Mouse (Mus musculus) inflammation-experienced regulatory T-cells, adult 6 months (primary cell): ENCODE data around the gene Trpv2. TPM values are rescaled to one million over a fixed set of nuclear protein-coding genes. Genes with fewer than 3 reads are reported as not detected.

Source experiments
- ATAC-seq: one replicate; pipeline ENCODE4 v1.8.0; 2017
- polyA plus RNA-seq, 3 experiments: library from polyadenylated mRNA; unstranded; fragments of 100-300 nt; shearing (Covaris generic); gene quantifications; one replicate each; pipeline ENCODE4 v1.2.1; 2017

The Trpv2 gene
- polyA plus RNA-seq, result 100 to 1,000 TPM in 1 of 3 experiments, 10 to 100 TPM in 2; 73.0 to 108 (median 73.7) TPM

DNA sequence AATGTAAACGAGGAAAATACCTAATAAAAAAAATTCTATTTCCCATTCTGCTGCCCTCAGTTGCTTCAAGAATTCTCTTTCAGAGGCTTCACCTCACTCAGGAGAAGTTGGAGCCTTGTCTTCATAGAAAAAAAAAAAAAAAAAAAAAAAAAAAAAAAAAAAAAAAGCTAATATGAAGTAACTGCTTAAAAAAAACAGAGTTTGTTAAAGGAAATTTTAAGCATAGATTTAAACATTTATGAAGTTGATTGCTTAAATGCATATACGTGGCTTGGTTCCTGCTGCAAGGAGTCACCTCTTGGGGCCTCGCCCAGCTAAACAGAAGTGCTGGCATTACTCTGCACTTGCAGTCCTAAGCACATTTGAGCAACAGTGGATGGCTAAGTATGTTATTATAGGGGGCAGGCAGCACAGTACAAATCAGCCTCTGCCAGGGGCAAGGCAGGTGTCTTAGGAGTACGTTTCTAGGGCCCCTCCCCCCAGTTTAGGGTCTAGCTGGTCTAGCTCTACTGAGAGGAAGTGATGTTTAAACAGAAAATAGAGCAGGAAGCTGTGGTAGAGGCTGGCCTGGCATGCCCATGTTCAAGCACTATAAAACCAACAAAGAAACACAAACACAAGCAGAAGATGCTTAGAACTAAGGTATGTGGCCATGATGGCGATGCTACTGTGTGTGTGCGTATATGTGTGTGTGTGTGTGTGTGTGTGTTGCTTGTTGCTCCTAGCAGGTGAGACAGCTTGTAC, at the start of gene Trpv2:
Gene Trpv2, plus strand, starts transcription at position 528 of the 744 bp plus-strand sequence.
- peak; percentile 76 for ATAC-seq

- ATAC-seq, result no peak
Observed at GRCm38 (mm10) chr11:62537089-62537488, 37.2 kb upstream of the Trpv2 start.

DNA sequence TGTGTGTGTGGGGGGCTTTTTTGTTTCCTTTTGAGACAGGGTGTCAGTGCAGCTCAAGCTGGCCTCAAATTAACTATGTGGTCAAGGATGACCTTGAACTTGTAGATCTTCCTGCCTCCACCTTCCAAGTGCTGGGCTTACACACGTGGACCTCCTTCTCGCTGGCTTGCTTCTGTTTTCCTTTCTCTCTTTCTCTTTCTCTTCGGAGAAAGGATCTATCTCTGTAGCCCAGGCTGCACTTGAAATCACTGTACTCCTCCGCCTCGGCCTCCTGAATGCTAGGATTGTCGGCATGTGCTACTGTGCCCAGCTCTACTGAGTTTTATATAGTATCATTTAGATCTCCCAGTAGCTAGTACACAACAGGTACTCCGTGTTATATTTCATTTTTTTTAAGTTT, 36.7 kb upstream of the Trpv2 start:
- ATAC-seq, result no peak

DNA sequence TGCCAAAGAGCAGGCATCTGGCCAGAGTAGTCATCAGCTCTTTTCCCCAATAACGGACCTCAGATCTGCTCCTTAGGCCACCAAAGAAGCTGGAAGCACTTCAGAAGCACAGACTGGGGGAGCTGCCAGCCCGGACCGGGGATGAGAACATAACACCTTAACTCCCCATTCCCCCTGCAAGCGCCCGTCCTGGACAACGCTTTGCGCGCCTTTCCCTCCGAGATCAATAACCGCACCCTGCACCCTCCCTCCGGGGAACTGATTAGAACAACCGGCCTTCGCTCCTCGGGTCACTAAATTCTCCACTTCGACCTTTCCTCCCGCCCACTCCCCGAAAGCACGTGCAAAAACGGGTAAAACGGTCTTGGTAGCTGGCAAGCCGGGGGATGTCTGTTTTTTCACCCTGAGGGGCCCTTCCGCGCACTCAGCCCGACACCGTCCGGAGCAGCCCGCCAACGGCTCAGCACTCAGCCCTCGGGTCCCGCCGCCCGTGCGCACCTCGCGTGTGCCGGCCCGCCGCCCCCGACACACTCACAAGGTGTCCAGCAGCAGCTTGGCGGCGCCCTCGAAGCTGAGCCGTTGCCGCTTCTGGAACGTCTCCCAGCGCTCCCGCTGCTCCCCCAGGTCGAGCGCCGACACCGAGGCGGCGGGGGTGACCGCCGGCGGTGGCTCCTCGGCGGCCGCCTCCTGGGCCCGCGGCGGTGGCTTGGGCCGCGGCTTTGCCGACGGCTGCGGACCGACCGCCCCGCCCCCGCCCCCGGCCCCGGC, 35.8 kb upstream of the Trpv2 start:
- peak; percentile 53 for ATAC-seq

DNA sequence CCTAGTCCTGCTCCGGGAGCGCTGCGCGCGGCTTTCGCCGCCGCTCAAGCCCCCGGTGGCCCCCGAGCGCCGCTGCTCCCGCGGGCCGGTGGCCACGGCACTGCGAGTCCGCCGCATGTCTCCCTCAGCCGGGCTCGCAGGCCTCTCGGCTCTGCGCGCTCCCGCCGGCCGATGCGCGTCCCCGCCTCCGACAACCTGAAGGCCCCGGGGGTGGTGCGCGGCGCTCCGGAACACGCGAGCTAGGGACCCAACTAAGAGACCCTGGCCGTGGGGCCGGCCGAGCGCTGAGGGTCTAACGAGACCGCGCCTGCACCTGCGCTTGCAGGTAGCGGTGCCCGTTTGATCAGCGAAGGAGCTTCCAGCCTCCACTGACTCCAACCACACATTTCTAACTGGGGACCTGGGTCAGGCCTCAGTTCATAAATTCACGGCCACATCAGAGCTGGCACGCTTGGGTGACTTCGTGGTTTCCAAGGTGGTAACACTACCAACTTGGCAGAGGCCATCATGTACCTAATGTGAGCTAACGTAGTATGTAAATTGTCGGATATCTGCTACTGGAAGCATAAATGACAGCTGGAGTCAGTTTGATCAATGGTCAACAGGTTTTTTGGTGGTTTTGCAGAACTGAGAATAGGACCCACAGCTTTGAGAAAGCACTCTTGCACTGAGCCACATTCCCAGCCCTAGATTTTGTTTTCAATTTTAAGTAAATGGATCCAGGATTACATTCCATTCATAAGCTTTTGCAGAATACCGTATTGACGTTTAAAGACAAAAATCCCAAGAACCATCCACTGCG, 35.0 kb upstream of the Trpv2 start, which contains the start of gene Cenpv:
Gene Cenpv, minus strand, starts transcription at position 173 of the 802 bp plus-strand sequence.
- ATAC-seq, result peak; percentile 54

DNA sequence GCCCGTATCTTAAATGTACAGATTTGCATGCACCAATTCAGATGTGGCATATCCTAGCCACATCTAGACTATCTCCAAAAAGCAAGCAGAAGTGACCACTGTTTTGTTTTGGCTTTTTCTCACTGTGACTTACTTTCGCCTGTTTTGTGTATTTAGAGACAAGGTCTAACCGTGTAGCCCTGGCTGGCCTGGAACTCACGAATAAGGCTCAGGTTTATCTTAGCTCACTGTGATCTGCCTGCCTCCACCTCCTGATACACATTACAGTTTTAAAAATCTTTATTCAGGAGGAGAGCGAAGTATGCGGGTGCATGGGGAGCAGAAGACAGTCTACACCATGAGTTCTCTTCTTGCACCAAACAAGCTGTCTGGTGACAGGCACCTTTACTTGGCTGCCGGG, 34.1 kb upstream of the Trpv2 start:
- no peak for ATAC-seq

GRCm38 (mm10) chr11:62540969-62541368, 33.3 kb upstream of the Trpv2 start:
- no peak for ATAC-seq

DNA sequence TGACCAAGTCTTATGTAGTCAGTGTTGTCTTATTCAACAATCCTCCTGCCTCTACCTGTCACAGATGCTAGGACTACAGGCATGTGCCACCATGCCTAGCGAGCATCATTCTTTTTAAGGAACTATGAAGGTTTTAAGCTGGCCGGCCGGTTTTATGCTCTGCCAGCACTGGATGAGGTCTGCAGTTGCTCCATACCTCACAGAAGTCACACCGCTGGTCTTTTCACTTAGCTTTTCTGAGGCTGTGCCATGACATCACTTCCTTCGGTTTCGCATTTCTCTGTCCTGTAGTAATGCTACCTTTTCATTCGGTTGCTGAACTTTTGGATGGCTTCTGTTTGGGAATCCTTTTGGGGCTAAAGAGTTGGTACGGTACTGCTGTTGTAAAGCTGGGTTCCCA, 32.7 kb upstream of the Trpv2 start:
- no peak for ATAC-seq

DNA sequence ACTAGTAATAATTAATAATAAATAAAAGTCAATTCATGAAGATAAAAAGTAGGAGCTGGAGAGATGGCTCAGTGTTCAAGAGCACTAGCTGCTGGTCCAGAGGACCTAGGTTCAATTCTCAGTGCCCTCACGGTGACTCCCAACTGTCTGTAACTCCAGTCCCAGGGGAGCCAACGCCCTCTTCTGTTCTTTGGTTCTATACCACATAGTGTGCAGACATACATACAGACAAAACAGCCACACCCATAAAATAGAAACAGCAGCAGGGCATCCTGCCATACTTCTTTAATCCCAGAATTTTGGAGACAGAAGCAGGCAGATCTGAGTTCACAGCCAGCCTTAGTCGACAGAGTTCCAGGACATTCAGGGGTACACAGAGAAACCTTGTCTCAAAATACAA, 30.3 kb upstream of the Trpv2 start:
- ATAC-seq, result no peak

- no peak for ATAC-seq
Observed at GRCm38 (mm10) chr11:62549782-62550181, 24.5 kb upstream of the Trpv2 start.

DNA sequence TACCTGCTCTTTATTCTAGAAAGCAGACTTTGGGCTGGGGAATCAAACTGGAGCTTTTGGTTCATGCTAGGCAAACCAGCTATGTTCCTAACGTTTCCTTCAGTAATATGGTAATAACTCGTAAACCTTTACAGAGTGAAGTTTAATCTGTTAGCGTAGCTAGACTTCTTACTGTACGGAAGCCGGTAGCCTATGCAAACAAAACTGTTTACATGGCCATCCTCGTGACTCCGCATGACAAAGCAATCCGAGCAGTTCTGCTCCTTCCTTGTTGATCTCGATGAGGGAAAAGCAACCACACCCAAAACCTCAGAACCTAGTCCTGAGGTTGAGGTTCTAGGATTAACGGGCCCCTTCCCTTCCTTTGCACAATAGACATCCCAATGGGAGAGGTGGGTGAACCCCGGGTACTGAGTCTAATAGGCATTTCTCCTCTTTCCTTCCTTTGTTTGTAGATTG, 24.0 kb upstream of the Trpv2 start:
- no peak for ATAC-seq

DNA sequence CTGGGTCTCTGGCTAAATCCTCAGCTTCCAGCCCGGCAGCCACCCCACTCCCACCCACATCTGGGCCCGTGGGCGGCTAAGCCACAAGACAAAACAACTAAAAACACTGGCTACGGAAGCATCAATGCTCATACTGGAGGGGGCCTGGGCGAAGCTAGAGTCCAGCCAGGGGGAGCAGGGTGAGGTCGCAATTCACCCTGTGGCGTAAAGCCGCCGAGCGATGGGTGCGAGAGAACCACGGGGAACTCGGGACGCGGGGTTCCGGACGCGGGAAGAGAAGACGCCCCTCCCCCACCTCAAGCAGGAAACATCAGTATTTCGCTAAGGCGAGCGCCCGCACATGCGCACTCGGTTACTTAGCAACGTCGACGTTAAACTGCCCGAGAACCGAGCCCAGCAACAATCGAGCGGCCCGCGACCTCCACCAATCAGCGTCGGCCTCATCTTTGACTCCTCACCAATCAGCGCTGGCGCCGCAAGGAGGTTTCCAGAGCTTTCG, 23.5 kb upstream of the Trpv2 start, which contains the start of gene Ubb:
Gene Ubb, plus strand, starts transcription at position 445 of the 499 bp plus-strand sequence.
- peak; percentile 89 for ATAC-seq

DNA sequence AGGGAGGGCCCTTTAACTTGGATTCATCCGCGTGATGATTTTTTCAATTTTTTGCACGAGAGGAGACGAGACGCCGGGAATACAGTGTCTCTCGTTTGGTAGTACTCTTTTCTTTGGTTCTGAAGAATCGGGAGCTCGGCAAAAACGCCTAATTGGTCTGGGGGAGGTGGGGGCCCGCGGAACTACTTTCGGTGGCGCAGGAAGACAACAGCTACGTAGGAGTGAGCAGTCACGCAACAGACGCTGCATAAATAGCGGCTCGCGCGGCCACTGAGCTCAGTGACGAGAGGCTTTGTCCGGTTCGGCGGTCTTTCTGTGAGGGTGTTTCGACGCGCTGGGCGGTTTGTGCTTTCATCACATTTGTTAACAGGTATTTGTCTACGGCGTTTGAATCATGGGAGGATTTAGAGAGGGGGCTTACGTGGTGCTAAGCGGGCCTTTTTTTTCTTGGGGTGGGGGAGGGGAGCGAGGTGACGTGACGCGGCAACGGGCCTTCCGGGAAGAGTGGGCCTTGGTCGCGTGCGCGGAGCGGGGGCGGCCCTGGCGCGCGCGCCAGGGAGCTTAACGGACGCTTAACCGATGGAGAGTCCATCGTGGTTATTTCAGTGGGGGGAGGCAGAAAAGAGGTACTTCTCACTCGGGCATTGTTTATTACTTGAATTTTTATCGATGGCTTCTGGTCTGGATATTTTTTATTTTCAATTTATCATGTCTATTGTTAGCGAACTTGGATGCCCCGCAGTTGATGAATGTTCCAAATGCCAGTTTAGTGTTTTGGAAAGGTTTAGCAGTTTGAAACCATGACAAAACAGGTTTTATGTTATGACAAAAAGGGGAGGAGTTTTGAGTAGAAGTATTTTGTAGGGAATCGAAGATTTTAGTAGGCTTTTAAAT, 22.8 kb upstream of the Trpv2 start:
- peak; percentile 54 for ATAC-seq

- no peak for ATAC-seq
Observed at GRCm38 (mm10) chr11:62553186-62553585, 21.1 kb upstream of the Trpv2 start.

GRCm38 (mm10) chr11:62553633-62554032, 20.7 kb upstream of the Trpv2 start:
- ATAC-seq, result no peak

GRCm38 (mm10) chr11:62554163-62554855, 20.0 kb upstream of the Trpv2 start:
- no peak for ATAC-seq

- no peak for ATAC-seq
Observed at GRCm38 (mm10) chr11:62554934-62555517, 19.3 kb upstream of the Trpv2 start.

- no peak for ATAC-seq
Observed at GRCm38 (mm10) chr11:62555896-62556412, 18.3 kb upstream of the Trpv2 start.

DNA sequence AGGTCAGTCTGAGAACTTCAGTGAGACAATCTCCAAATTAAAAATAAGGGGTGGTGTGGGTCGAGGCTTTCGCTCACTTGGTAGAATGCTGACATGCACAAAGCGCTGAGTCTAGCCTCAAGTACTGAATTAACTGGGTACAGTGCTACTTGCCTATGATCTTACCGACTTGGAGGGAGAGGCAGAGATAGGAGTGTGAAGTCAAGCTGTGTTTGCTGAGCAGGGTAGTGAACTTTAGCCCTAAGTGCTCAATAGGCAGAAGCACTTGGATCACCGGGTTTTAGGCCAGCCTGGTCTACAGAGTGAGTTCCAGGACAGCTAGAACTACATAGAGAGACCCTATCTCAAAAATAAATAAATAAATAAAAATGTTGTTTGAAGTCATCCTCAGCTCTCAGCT, 17.1 kb upstream of the Trpv2 start:
- ATAC-seq, result no peak

DNA sequence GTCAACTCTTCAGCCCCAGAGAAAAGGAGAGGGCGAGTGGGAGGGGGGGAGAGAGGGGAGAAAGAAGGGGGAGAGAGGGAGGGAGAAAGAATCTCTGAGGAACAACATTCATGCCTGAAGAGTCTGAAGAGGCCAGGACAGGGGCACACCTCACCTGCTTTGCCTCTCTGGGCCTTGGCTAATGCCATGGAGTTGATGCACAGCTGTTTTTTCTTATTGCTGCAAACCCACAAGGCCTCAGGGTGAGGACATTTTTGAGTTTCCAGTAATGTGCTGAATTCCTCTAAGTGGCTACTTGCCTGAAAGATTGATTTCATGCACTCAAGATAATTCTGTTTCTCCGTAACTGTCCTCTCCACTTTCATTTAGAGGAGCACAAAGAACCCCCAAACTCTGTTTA, 16.1 kb upstream of the Trpv2 start:
- ATAC-seq, result no peak
